Mouse (Mus musculus): ENCODE data around the gene Mpeg1. TPM values are rescaled to one million over a fixed set of nuclear protein-coding genes. Genes with fewer than 3 reads are reported as not detected.

Gene Mpeg1
- total and polyA plus RNA-seq, 2 experiments from 2014 or later, result 1.1 to 3.2 TPM

DNA sequence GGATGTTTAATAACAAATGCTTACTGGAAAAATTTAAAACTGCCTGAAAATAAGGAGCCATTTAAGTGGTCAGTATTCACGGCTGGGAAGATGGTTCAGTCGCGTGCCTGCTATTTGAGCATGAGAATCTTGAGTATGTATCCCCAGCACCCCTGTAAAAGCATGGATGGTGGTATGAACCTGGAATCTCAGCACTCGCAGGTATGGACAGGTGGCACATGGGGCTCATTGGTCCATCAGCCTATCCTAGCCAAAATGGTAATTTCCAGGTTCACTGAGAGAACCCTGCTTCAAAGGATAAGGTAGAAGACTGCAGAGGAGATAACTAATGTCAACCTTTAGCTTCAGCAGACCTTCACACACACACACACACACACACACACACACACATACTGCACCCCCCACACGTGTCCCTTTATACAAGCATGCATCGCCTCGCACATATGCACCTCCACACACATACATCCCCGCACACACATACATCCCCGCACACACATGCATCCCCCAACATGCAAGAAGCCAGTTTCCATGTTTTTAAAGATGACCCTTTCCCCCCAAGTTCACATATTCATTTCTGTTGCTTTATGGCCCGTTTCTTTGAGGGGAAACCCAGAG lies 5.1 kb downstream of the Mpeg1 start:
- WGBS, result 92% methylated on average over 10 of the region's 10 CpGs

DNA sequence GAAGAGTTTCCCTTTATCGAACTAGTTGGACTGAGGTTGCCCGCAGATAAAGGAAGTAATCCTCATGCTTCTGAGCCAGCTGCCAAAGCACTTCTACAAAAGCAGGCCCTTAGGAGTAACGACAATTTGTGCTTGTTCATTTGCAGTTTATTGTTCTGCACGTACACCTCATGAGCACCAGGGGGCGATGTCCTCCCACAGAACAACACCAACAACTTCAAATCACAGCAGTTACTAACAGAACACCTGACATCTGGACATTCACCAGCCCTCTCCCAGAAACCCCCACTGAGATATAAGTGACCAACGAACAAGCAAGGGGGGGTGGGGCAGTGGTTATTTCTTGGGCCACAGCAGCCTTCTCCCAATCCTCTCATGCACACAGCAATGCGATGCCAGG lies 5.6 kb downstream of the Mpeg1 start:
- 20% methylated on average over 7 of the region's 7 CpGs for WGBS
- no peak overlapping the region for H3K27ac ChIP-seq (ENCODE audit: low read depth, low read length)
- no peak overlapping the region for H3K4me3 ChIP-seq (ENCODE audit: low read depth, low read length)
- ATAC-seq (peak; percentile 40; the same call in 1 of the 2 replicates), DNase-seq (peak; percentile 67)
- H3K36me3 ChIP-seq (ENCODE audit: insufficient read depth), result peaks cover 21% of the 10 kb centered on the region
- no peak overlapping the region for H3K9ac ChIP-seq
- no peaks in the 10 kb centered on the region for H3K4me1 ChIP-seq (ENCODE audit: insufficient read depth)
- no peaks in the 10 kb centered on the region for H3K27me3 ChIP-seq (ENCODE audit: insufficient read depth, low read length)
- no peaks in the 10 kb centered on the region for H3K9me3 ChIP-seq (ENCODE audit: low read length)
- H3K4me2 ChIP-seq (ENCODE audit: low read depth), result no peak overlapping the region
- peak; percentile 89 for TF ChIP-seq CTCF (IDR thresholded peaks at IDR 0.05; ENCODE audit: low read depth)

More for the DNA sequence above, 5.1 kb downstream of the Mpeg1 start:
- ATAC-seq (no peak), DNase-seq (no peak)
- H3K9me3 ChIP-seq (ENCODE audit: low read length), result no peaks in the 10 kb centered on the region
- H3K27ac ChIP-seq (ENCODE audit: low read depth, low read length), result no peak overlapping the region
- no peaks in the 10 kb centered on the region for H3K4me1 ChIP-seq (ENCODE audit: insufficient read depth)
- H3K4me3 ChIP-seq (ENCODE audit: low read depth, low read length), result no peak overlapping the region
- no peaks in the 10 kb centered on the region for H3K27me3 ChIP-seq (ENCODE audit: insufficient read depth, low read length)
- H3K4me2 ChIP-seq (ENCODE audit: low read depth), result no peak overlapping the region
- no peak for TF ChIP-seq CTCF (IDR thresholded peaks at IDR 0.05; ENCODE audit: low read depth)
- H3K9ac ChIP-seq, result no peak overlapping the region
- peaks cover 21% of the 10 kb centered on the region for H3K36me3 ChIP-seq (ENCODE audit: insufficient read depth)

DNA sequence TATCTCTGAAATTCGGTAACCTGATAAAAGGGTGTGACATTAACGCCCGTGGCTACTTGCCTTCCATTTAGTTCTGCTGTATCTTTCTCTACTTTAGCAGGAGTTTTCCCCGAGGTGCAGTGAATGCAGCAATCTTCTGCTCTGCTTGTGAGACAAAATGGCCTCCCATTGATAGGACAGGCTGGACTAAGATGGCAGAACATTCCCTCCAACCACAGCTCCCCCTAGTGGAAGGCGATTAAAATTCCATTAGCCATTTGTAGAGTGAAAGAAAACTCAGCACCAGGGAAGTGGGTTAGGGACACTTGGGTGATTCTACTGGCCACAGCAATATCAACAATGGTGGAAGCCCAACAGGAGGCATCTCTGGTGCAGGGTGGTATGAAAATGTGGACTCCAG lies 6.9 kb downstream of the Mpeg1 start:
- H3K27me3 ChIP-seq (ENCODE audit: insufficient read depth, low read length), result no peaks in the 10 kb centered on the region
- H3K9ac ChIP-seq, result no peak overlapping the region
- no peak overlapping the region for H3K27ac ChIP-seq (ENCODE audit: low read depth, low read length)
- peak; percentile 62 for TF ChIP-seq CTCF (IDR thresholded peaks at IDR 0.05; ENCODE audit: low read depth)
- H3K36me3 ChIP-seq (ENCODE audit: insufficient read depth), result peaks cover 28% of the 10 kb centered on the region
- H3K4me3 ChIP-seq (ENCODE audit: low read depth, low read length), result no peak overlapping the region
- WGBS, result 83% methylated on average over 5 of the region's 5 CpGs
- no peaks in the 10 kb centered on the region for H3K4me1 ChIP-seq (ENCODE audit: insufficient read depth)
- H3K9me3 ChIP-seq (ENCODE audit: low read length), result no peaks in the 10 kb centered on the region
- DNase-seq (peak; percentile 47), ATAC-seq (0 out of 2 replicates have a peak, but pooled peaks have one; percentile 10)
- no peak overlapping the region for H3K4me2 ChIP-seq (ENCODE audit: low read depth)

DNA sequence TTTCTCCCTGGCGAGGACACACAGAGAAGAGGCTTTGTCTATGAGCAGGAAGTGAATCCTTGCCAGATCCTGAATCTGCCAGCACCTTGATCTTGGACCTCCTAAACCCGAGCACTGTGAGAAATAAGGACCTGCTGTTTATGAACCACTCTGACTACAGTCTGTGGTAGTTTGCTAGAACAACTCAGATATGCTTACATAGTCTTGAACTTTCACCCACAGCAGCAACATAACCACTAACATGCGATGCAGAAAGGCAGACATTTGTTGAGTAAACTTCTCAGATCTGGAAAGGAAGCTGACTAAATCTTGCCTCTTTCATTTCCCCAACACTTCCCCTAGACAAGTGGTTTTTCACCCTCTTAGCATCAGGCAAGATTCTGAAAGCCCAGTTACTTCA lies 11.3 kb downstream of the Mpeg1 start:
- peaks cover 49% of the 10 kb centered on the region for H3K36me3 ChIP-seq (ENCODE audit: insufficient read depth)
- no peaks in the 10 kb centered on the region for H3K4me1 ChIP-seq (ENCODE audit: insufficient read depth)
- H3K4me3 ChIP-seq (ENCODE audit: low read depth, low read length), result no peak overlapping the region
- H3K4me2 ChIP-seq (ENCODE audit: low read depth), result no peak overlapping the region
- DNase-seq (no peak), ATAC-seq (no peak)
- TF ChIP-seq CTCF (IDR thresholded peaks at IDR 0.05; ENCODE audit: low read depth), result no peak
- no peak overlapping the region for H3K9ac ChIP-seq
- H3K27me3 ChIP-seq (ENCODE audit: insufficient read depth, low read length), result no peaks in the 10 kb centered on the region
- H3K9me3 ChIP-seq (ENCODE audit: low read length), result no peaks in the 10 kb centered on the region
- 53% methylated on average over 3 of the region's 3 CpGs for WGBS
- H3K27ac ChIP-seq (ENCODE audit: low read depth, low read length), result no peak overlapping the region

DNA sequence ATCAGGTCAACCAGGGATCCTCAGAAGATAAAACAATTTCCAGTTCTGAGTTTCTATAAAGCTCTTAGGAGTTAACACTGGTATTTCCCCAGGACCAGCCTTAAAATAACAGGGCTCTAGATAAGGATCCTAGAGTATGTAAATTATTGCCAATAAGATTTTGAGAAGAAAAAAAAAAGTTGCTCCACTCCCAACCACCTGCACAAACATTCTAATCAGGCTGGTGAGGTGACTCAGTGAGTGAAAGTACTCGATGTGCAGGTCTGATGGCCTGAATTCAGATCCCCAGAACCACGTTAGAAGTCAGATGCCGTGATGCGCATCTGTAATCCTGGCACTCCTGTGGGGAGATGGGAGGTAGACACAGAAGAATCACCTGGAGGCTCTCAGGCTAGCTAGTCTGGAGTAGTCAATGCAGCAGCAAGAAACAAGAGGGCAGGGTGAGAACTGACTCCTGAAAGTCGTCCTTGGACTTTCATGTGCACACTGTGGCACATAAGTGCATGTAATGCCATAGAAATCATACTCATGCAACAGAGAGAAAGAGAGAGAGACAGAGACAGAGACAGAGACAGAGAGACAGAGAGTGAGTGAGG lies 11.9 kb downstream of the Mpeg1 start:
- Histone ChIP-seq H3K27ac (ENCODE audit: low read depth, low read length) (no peak overlapping the region), H3K4me3 (ENCODE audit: low read depth, low read length) (no peak overlapping the region), H3K4me2 (ENCODE audit: low read depth) (no peak overlapping the region), H3K36me3 (ENCODE audit: insufficient read depth) (peaks cover 52% of the 10 kb centered on the region), H3K9me3 (ENCODE audit: low read length) (no peaks in the 10 kb centered on the region), H3K4me1 (ENCODE audit: insufficient read depth) (no peaks in the 10 kb centered on the region), H3K9ac (no peak overlapping the region), H3K27me3 (ENCODE audit: insufficient read depth, low read length) (no peaks in the 10 kb centered on the region)
- TF ChIP-seq CTCF (IDR thresholded peaks at IDR 0.05; ENCODE audit: low read depth), result no peak
- 86% methylated on average over 5 of the region's 5 CpGs for WGBS
- ATAC-seq (no peak), DNase-seq (no peak)

DNA sequence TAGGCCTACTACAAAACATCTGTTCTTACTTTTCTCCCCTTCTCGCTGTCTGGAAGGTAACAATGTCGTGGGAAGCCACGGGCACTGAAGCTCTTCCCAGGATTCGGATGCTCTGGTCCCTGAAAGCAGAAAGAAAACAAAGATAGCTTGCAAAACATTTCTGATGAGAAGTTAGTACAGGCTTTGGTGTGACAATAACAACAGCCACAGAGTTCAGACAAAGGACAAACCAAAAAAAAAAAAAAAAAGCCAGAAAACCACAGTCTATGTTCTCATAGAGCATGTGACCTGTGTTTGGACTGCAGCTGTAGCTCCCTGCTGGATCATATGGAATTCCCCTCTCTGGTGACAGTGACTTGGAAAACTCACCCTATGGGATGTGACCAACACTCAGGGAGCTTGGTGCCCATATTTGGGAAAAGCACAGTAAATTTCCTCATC lies 12.6 kb downstream of the Mpeg1 start:
- no peak overlapping the region for H3K9ac ChIP-seq
- H3K4me1 ChIP-seq (ENCODE audit: insufficient read depth), result no peaks in the 10 kb centered on the region
- no peak for ATAC-seq
- H3K4me3 ChIP-seq (ENCODE audit: low read depth, low read length), result no peak overlapping the region
- 84% methylated on average over 4 of the region's 4 CpGs for WGBS
- no peak overlapping the region for H3K27ac ChIP-seq (ENCODE audit: low read depth, low read length)
- no peak overlapping the region for H3K4me2 ChIP-seq (ENCODE audit: low read depth)
- no peaks in the 10 kb centered on the region for H3K27me3 ChIP-seq (ENCODE audit: insufficient read depth, low read length)
- no peak for DNase-seq
- H3K36me3 ChIP-seq (ENCODE audit: insufficient read depth), result peaks cover 55% of the 10 kb centered on the region
- H3K9me3 ChIP-seq (ENCODE audit: low read length), result no peaks in the 10 kb centered on the region
- no peak for TF ChIP-seq CTCF (IDR thresholded peaks at IDR 0.05; ENCODE audit: low read depth)

DNA sequence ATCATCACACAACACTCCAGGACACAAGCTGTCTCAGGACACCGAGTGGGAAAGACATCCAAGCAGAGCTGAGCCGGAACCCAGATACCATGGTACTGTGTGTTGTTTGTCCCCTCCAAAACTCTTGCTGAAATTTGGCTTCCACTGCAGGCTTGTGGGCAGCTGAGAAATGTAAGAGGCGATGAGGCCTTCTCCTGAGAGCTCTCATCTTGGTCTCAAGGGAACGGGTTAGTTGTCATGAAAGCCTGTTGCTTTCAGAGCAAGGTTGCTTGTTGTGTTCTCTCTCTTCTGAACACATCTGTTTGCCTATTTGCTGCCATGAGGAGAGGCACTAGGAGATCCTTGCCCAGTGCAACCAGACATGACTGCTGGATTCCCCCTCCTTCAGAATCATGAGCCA lies 13.4 kb downstream of the Mpeg1 start:
- Histone ChIP-seq H3K4me1 (ENCODE audit: insufficient read depth) (no peaks in the 10 kb centered on the region), H3K4me3 (ENCODE audit: low read depth, low read length) (no peak overlapping the region), H3K27ac (ENCODE audit: low read depth, low read length) (no peak overlapping the region), H3K4me2 (ENCODE audit: low read depth) (no peak overlapping the region), H3K9ac (no peak overlapping the region), H3K27me3 (ENCODE audit: insufficient read depth, low read length) (no peaks in the 10 kb centered on the region), H3K36me3 (ENCODE audit: insufficient read depth) (peaks cover 51% of the 10 kb centered on the region), H3K9me3 (ENCODE audit: low read length) (no peaks in the 10 kb centered on the region)
- no peak for DNase-seq
- no peak for ATAC-seq
- TF ChIP-seq CTCF (IDR thresholded peaks at IDR 0.05; ENCODE audit: low read depth), result no peak
- WGBS, result 96% methylated on average over 4 of the region's 4 CpGs

Measured in forebrain, postnatal 0 days (tissue).